21 mouse cellular contexts compared by ENCODE assay signal in genomic region chrX:167433950-167434349, GRCm38 (mm10).
"Had no signal": no experiment of that assay in that cellular context is flagged by ENCODE, and none has a peak within 500 bp of the region (broad histone marks: within the 10 kb centered on the region; RNA-seq: fewer than 3 reads in every experiment).

No protein-coding gene starts in this region.

- H3K27ac ChIP-seq: limb, embryonic 12.5 days; limb, embryonic 15.5 days; liver, embryonic 12.5 days; liver, embryonic 15.5 days; lung, embryonic 15.5 days; midbrain, embryonic 12.5 days; neural tube, embryonic 13.5 days; stomach, embryonic 15.5 days had no signal

- H3K9ac ChIP-seq: limb, embryonic 12.5 days; limb, embryonic 15.5 days; liver, embryonic 12.5 days; liver, embryonic 15.5 days; lung, embryonic 15.5 days; midbrain, embryonic 12.5 days; neural tube, embryonic 13.5 days; stomach, embryonic 15.5 days had no signal

- ATAC-seq: liver, embryonic 12.5 days; midbrain, embryonic 16.5 days had no signal

- DNase-seq: kidney, adult 9 months; kidney, postnatal 14 days; kidney, postnatal 4 days; left cerebral cortex, postnatal 4 days; lung, adult 18-20 months; lung, postnatal 10 days; lung, postnatal 4 days; retina, postnatal 1 day; right cerebral cortex, postnatal 25 days; spleen, adult 18-20 months; thymus, postnatal 25 days had no signal

- H3K4me3 ChIP-seq: limb, embryonic 12.5 days; limb, embryonic 15.5 days; liver, embryonic 12.5 days; liver, embryonic 15.5 days; lung, embryonic 15.5 days; midbrain, embryonic 12.5 days; myocyte; neural tube, embryonic 13.5 days; stomach, embryonic 15.5 days had no signal

- H3K36me3 ChIP-seq: limb, embryonic 12.5 days; limb, embryonic 15.5 days; liver, embryonic 12.5 days; liver, embryonic 15.5 days; lung, embryonic 15.5 days; midbrain, embryonic 12.5 days; neural tube, embryonic 13.5 days; stomach, embryonic 15.5 days had no signal

- H3K9me3 ChIP-seq: limb, embryonic 12.5 days; limb, embryonic 15.5 days; liver, embryonic 12.5 days; liver, embryonic 15.5 days; lung, embryonic 15.5 days; midbrain, embryonic 12.5 days; neural tube, embryonic 13.5 days; stomach, embryonic 15.5 days had no signal

- H3K4me2 ChIP-seq: limb, embryonic 12.5 days; limb, embryonic 15.5 days; liver, embryonic 12.5 days; liver, embryonic 15.5 days; lung, embryonic 15.5 days; midbrain, embryonic 12.5 days; neural tube, embryonic 13.5 days; stomach, embryonic 15.5 days had no signal

- H3K4me1 ChIP-seq: limb, embryonic 12.5 days; limb, embryonic 15.5 days; liver, embryonic 12.5 days; liver, embryonic 15.5 days; lung, embryonic 15.5 days; midbrain, embryonic 12.5 days; neural tube, embryonic 13.5 days; stomach, embryonic 15.5 days had no signal

- H3K27me3 ChIP-seq: limb, embryonic 12.5 days; limb, embryonic 15.5 days; liver, embryonic 12.5 days; liver, embryonic 15.5 days; lung, embryonic 15.5 days; midbrain, embryonic 12.5 days; stomach, embryonic 15.5 days had no signal
